Mouse (Mus musculus) stomach, embryonic 15.5 days (tissue): ENCODE results near the gene Morn3. TPM values are rescaled to one million over a fixed set of nuclear protein-coding genes. Genes with fewer than 3 reads are reported as not detected.
A peak's percentile ranks its signal among the peaks of the same experiment; 100 is the strongest.

ENCODE experiments used
- ATAC-seq: fragments of 200-750 bp; cut with Nextera tagmentation; 2 replicates; pipeline ENCODE4 v1.8.0; 2017; ENCODE audit warnings: low read depth, moderate number of reproducible peaks, moderate TSS enrichment; ENCODE audit not compliant: insufficient read depth, low FRiP score
- H3K27ac ChIP-seq: fragments of 300-500 bp; sonication (generic); 2 replicates; pipeline ENCODE4 v1.5.1; 2015; ENCODE audit warnings: mild to moderate bottlenecking, inconsistent platforms
- H3K27me3 ChIP-seq: fragments of 300-500 bp; sonication (generic); replicated peaks from 2 replicates; pipeline ENCODE4 v1.6.1; 2015; ENCODE audit warnings: inconsistent platforms
- H3K36me3 ChIP-seq: fragments of 300-500 bp; sonication (generic); 2 replicates; pipeline ENCODE4 v1.6.1; 2015; ENCODE audit warnings: inconsistent platforms
- H3K4me1 ChIP-seq: fragments of 300-500 bp; sonication (generic); 2 replicates; pipeline ENCODE4 v1.6.1; 2015; ENCODE audit warnings: inconsistent platforms
- H3K4me2 ChIP-seq: fragments of 300-500 bp; sonication (generic); 2 replicates; pipeline ENCODE4 v1.6.1; 2015; ENCODE audit warnings: mild to moderate bottlenecking, inconsistent platforms
- H3K4me3 ChIP-seq: fragments of 300-500 bp; sonication (generic); replicated peaks from 2 replicates; pipeline ENCODE4 v1.5.1; 2015; ENCODE audit warnings: inconsistent platforms
- H3K9ac ChIP-seq: fragments of 300-500 bp; sonication (generic); 2 replicates; pipeline ENCODE4 v1.6.1; 2015; ENCODE audit warnings: inconsistent platforms
- H3K9me3 ChIP-seq: fragments of 300-500 bp; sonication (generic); 2 replicates; pipeline ENCODE4 v1.6.1; 2016; ENCODE audit warnings: inconsistent platforms
- WGBS: fragments of 180-500 bp; shearing (Covaris S2); methylation state at CpG from one replicate; pipeline ENCODE4 v1.1.7; 2015; 5-methylcytosine and 5-hydroxymethylcytosine counted together
- polyA plus RNA-seq: library from polyadenylated mRNA; unstranded; fragments of >200 nt; fragmentation: Nextera tagmentation; extraction: Ambion mirVana; gene quantifications from 2 replicates; pipeline ENCODE4 v1.2.1, GENCODE M21; 2015

Morn3 gene
- polyA plus RNA-seq, 1 experiment from 2014 or later: 0.54 TPM

DNA sequence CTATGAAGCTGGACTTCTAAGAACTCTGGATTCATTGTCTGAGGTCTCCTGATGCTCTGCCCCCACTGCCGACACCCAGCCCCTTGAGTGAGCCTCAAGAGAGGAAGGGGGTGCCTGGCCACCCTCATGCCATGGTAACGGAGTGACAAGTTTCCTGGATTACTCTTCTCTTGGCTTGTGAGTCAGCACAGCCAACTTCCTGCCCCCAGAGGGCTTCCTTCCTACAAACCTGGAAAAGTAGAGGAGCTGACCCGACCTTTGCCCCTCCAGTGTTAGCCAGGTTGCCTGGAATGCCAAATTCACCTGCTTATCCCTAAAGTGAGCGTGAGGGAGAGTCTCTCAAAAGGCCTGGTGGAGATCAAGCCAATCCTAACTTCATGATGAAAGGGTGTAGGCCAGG is 29.3 kb downstream of the Morn3 start:
- 70% methylated on average over 4 of the region's 4 CpGs for WGBS
- Histone ChIP-seq H3K4me2 (no peak overlapping the region), H3K27me3 (no peaks in the 10 kb centered on the region), H3K4me1 (peaks cover 15% of the 10 kb centered on the region), H3K36me3 (no peaks in the 10 kb centered on the region), H3K27ac (no peak overlapping the region), H3K4me3 (no peak overlapping the region), H3K9me3 (no peaks in the 10 kb centered on the region), H3K9ac (no peak overlapping the region)
- no peak for ATAC-seq

DNA sequence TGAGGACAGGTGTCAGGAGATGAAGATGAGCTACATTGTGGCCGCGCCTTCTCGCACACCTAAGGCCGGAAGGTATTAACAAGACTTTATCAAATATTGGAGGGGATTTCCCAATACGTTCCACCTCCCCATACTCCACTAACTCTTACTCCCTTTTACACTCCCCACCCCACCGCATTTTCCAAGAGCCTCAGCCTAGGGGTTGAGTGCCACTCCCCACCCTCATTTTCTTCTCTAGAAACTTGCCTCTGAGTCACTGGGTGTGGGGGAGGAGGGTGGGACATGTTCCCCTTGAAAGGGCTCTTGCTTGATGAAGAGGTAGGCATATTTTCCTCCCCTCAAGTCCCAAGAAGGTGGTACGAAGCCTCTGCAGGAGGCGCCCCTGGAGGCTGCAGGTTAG is 30.9 kb downstream of the Morn3 start:
- WGBS: 14% methylated on average over 8 of the region's 8 CpGs
- H3K4me3 ChIP-seq: peak overlapping the region; percentile 67
- H3K36me3 ChIP-seq: no peaks in the 10 kb centered on the region
- peaks cover 15% of the 10 kb centered on the region for H3K4me1 ChIP-seq
- H3K27ac ChIP-seq: peak overlapping the region; percentile 93
- H3K9me3 ChIP-seq: no peaks in the 10 kb centered on the region
- peak overlapping the region; percentile 62; the same call in 1 of the 2 replicates for H3K9ac ChIP-seq
- H3K27me3 ChIP-seq: no peaks in the 10 kb centered on the region
- ATAC-seq: no peak
- peak overlapping the region; percentile 79 for H3K4me2 ChIP-seq

DNA sequence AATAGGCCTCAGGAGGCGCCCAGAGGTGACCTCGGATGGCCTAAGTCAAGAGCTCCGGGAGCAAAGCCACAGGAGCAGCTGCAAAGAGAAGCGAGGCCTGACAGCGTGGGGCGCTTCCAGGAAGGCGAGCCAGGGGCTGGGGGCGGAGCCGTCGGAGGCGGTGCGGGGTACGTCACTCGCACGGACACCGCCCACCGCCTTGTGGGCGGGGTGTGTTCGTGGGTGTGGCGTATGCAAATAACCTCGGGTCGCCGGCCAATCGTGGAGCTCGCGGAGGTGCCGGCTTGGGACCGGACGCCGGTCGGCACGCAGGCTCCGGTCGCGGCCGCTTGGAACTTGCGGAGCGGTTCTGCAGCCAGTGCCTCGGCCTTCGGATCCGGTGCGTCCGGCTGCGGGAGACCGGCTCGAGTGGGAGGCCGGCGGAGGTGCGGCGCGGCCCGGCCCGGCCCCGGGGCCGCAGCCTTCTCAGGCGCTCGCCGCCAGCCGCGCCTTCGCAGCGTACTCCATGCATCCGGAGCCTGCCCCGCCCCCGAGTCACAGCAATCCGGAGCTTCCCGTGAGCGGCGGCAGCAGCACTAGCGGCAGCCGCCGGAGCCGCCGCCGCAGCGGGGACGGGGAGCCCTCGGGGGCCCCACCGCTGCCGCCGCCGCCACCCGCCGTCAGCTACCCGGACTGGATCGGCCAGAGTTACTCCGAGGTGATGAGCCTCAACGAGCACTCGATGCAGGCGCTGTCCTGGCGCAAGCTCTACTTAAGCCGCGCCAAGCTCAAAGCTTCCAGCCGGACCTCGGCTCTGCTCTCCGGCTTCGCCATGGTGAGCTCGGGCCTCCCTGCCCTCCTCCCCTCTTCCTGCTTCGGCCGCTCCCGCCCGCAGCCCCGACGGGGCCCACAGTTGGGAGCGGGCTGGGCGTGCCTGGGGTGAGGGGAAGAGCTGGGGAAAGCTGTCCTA is 31.8 kb downstream of the Morn3 start, which contains the start of gene Orai1:
Gene Orai1, plus strand, starts transcription at position 322 of the 949 bp plus-strand sequence.
- Histone ChIP-seq H3K9ac (peak within 1 kb of the TSS; percentile 62), H3K9me3 (no peaks in the 10 kb centered on the region), H3K36me3 (no peaks in the 10 kb centered on the region), H3K4me3 (peak within 1 kb of the TSS; percentile 67), H3K27ac (peak within 1 kb of the TSS; percentile 93), H3K4me2 (peak within 1 kb of the TSS; percentile 79), H3K4me1 (peaks cover 15% of the 10 kb centered on the region), H3K27me3 (no peaks in the 10 kb centered on the region)
- peak; percentile 93 for ATAC-seq
- under 1% methylated on average over 102 of the region's 106 CpGs for WGBS

DNA sequence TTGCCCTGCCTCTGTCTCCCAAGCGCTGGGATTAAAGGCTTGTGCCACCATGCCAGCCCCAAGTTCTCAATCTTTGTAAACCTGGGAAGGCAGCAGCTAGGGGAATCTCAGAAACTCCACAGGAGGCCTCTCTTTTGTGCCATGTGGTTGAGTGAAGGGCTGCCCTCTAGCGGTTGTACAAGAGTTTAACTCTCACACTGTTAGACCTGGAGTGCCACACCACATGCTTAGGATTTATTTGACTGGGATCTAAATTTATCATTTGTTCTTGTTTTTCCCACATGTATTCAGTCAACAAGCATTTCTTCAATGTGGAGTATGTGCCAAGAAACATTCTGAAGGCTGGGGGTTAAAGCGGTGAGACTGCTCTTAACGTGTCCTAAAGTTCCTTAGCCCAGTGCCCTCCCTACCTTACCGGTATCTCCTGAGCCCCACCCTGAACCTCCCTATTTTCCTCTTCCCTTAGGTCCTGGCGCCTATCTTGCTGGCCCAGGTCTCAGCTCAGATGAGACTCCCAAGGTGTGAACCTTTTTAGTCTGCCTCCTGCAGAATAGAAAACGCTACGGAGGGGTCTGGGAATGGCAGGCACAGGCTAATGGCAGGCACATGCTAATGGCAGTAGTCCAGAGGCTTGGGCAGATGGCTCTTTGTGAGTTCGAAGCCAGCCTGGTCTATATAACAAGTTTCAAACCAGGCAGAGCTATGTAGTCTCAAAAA is 33.1 kb downstream of the Morn3 start:
- Histone ChIP-seq H3K4me3 (no peak overlapping the region), H3K9ac (no peak overlapping the region), H3K27ac (peak overlapping the region; percentile 35; the same call in 1 of the 2 replicates), H3K36me3 (no peaks in the 10 kb centered on the region), H3K9me3 (no peaks in the 10 kb centered on the region), H3K4me1 (peaks cover 15% of the 10 kb centered on the region), H3K27me3 (no peaks in the 10 kb centered on the region), H3K4me2 (no peak overlapping the region)
- 57% methylated on average over 9 of the region's 9 CpGs for WGBS
- ATAC-seq: no peak

DNA sequence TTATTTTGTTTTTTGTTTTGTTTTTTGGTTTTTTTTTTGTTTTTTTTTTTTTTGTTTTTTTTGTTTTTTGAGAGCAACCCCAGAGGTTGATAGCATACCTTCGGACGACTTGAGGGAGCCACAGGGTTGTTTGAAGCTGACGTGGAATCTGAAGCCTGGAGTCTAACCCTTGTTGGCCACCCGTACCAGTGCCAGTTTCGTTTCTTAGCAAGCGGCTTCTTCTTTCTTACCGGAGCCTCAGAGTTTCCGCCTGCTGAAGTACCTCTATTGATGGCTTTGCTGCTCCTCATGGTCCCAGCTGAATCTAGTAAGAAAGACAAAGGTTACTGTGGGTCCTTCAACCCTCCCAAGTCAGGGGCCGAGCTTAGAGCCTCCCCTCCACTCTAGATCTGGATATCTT is 35.1 kb downstream of the Morn3 start:
- Histone ChIP-seq H3K4me2 (no peak overlapping the region), H3K9ac (no peak overlapping the region), H3K4me3 (no peak overlapping the region), H3K4me1 (peaks cover 15% of the 10 kb centered on the region), H3K9me3 (no peaks in the 10 kb centered on the region), H3K27me3 (no peaks in the 10 kb centered on the region), H3K36me3 (no peaks in the 10 kb centered on the region), H3K27ac (no peak overlapping the region)
- 95% methylated on average over 9 of the region's 9 CpGs for WGBS
- no peak for ATAC-seq

DNA sequence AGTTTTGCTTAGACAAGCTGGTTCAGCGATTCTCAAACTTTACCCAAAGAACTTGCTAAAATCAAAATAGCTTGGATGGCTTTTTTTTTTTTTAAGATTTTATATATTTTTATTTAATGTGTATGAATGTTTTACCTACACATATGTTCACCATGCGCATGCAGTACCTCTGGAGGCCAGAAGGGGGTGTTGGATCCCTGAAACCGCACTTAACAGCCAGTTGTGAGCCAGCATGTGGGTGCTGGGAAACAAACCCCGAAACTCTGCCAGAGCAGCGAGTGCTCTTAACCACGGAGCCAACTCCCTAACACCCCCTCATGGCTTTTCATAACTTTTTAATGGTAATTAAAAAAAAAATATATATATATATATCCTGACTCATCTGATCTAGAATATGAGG is 36.0 kb downstream of the Morn3 start:
- no peak overlapping the region for H3K4me3 ChIP-seq
- H3K27ac ChIP-seq: no peak overlapping the region
- H3K36me3 ChIP-seq: no peaks in the 10 kb centered on the region
- no peak overlapping the region for H3K9ac ChIP-seq
- no peak overlapping the region for H3K4me2 ChIP-seq
- WGBS: 92% methylated on average over 6 of the region's 6 CpGs
- H3K27me3 ChIP-seq: no peaks in the 10 kb centered on the region
- peaks cover 15% of the 10 kb centered on the region for H3K4me1 ChIP-seq
- no peak for ATAC-seq
- no peaks in the 10 kb centered on the region for H3K9me3 ChIP-seq

DNA sequence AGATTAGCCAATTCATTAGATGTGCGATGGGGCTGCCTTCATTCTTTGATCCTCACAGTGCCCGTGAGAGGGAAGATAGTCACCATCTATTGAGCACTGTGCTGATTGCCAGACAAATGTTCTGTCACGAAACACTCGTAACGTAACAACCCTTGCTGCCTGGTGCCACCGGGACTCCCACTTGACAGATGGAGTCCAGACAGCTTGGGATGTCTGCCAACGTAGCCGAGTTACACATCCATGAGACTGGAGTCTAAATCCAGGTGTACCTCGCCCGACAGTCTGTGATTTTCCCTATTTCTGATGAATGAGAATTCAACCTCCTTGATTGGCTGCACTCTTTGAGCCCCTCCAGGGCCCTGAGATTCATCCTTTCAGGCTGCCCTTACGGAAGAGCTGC is 36.9 kb downstream of the Morn3 start:
- no peak overlapping the region for H3K4me2 ChIP-seq
- peaks cover 14% of the 10 kb centered on the region for H3K4me1 ChIP-seq
- no peak for ATAC-seq
- H3K4me3 ChIP-seq: no peak overlapping the region
- no peaks in the 10 kb centered on the region for H3K9me3 ChIP-seq
- no peak overlapping the region for H3K27ac ChIP-seq
- WGBS: 48% methylated on average over 11 of the region's 11 CpGs
- H3K36me3 ChIP-seq: no peaks in the 10 kb centered on the region
- H3K27me3 ChIP-seq: no peaks in the 10 kb centered on the region
- no peak overlapping the region for H3K9ac ChIP-seq

DNA sequence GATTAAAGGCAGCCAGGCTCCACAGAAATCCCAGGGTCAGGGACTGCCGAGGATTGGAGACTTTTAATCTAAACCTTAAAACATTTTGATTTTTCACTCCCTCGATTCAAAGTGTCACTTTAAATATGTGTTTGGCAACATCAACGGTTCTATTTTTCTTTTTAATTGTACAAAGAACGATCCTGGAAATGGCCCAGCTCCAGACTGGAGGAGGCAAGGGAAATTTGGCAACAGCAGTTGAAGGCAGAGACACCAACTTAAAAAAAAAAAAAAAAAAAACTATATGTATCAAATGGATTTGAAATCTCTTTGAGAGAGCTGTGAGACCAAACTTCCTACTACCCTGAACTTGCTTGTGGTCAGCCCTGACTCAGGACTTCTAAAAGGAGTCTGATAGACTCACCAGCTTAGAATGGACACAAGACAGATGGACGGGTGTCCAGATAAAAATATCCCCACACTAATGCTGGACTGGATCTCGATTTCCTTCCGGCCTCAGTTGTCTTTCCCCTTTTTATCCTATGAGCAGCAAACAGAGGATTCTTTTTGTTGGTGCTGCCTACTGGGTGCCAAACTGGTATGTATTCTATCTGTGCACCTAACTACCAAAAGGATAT is 37.8 kb downstream of the Morn3 start:
- H3K4me1 ChIP-seq: peaks cover 8% of the 10 kb centered on the region
- WGBS: 54% methylated on average over 7 of the region's 7 CpGs
- ATAC-seq: no peak
- no peaks in the 10 kb centered on the region for H3K9me3 ChIP-seq
- H3K9ac ChIP-seq: no peak overlapping the region
- 0 out of 2 replicates have a peak overlapping the region, but pooled peaks have one; percentile 3 for H3K27ac ChIP-seq
- no peaks in the 10 kb centered on the region for H3K27me3 ChIP-seq
- no peaks in the 10 kb centered on the region for H3K36me3 ChIP-seq
- no peak overlapping the region for H3K4me3 ChIP-seq
- no peak overlapping the region for H3K4me2 ChIP-seq

DNA sequence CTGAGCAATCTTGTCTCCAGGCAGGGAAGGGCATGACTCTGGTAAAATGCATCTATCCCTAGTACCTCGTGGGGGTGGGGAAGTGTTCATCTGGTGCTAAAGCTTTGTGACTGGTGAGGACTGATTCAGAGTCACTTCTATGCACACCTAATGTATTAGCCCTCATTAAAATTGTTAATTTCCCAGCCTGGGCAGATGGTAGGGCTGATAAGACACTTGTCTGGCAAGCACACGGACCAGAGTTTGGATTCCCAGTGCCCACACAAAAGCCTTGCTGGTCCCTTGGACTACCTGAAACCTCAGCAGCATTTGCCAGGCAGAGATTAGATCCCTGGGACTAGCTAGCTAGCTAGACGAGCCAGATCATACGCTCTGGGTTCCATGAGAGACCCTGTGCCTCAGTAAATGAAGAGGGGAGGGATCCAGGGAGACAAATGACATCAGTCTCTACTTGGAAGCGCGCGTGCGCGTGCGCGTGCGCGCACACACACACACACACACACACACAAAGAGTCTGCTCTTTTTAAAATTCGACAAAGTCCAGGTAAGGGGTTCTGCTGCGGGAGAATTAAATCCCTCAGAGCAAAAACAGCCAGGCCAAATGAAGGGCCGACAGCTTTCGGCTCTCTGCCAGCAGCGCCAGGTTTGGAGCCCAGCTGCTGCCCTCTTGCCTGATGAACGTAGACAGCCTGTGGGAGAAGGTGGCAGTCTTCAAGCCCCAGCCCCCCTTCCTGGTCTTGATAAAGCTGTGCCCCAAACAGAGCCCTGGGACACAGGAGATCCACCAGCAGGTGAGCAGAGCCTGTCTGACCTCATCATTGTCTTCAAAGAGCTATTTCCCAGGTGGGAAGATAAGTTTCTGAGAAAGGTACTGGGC is 40.9 kb downstream of the Morn3 start:
- Histone ChIP-seq H3K27ac (no peak overlapping the region), H3K4me2 (no peak overlapping the region), H3K9ac (no peak overlapping the region), H3K27me3 (no peaks in the 10 kb centered on the region), H3K36me3 (no peaks in the 10 kb centered on the region), H3K4me1 (0 out of 2 replicates have a peak, but pooled peaks cover 6% of the 10 kb centered on the region), H3K4me3 (no peak overlapping the region), H3K9me3 (no peaks in the 10 kb centered on the region)
- no peak for ATAC-seq
- 58% methylated on average over 19 of the region's 19 CpGs for WGBS

DNA sequence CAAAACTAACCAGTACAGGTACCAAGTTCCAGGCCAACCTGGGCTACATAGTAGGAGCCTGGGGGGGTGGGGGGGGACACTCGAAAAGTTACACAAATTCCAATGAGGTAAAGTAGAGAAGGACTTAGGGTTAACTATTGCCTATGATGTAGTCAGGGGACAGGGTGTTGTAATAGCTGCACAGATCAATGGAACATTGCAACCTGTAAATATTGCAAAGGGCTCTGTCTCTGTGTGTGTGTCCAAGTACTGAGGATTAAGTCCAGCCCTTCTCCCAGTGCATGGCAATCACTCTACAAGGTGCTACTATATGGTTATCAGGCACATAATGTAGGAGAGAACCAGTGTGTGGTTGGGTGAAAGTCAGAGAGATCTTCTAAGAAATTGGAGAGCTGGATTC is 45.9 kb downstream of the Morn3 start:
- no peaks in the 10 kb centered on the region for H3K9me3 ChIP-seq
- 50% methylated on average over 1 of the region's 1 CpGs for WGBS
- no peaks in the 10 kb centered on the region for H3K27me3 ChIP-seq
- H3K4me3 ChIP-seq: no peak overlapping the region
- ATAC-seq: no peak
- H3K4me1 ChIP-seq: 0 out of 2 replicates have a peak, but pooled peaks cover 2% of the 10 kb centered on the region
- no peak overlapping the region for H3K27ac ChIP-seq
- H3K4me2 ChIP-seq: no peak overlapping the region
- H3K36me3 ChIP-seq: no peaks in the 10 kb centered on the region
- H3K9ac ChIP-seq: no peak overlapping the region
